Mouse (Mus musculus): Measurements from ENCODE around the gene Lypd6.

The Lypd6 gene

GRCm38 (mm10) chr2:50166082-50166481 is 99.9 kb downstream of the Lypd6 start:
- in situ Hi-C loops (cut with MboI, MseI) = no loop called here

GRCm38 (mm10) chr2:50173730-50174528 is 107.7 kb downstream of the Lypd6 start:
- in situ Hi-C loops (cut with MboI, MseI) = no loop called here

GRCm38 (mm10) chr2:50175709-50176108 is 109.5 kb downstream of the Lypd6 start:
- in situ Hi-C loops (cut with MboI, MseI) = no loop called here

GRCm38 (mm10) chr2:50179164-50179563 is 112.9 kb downstream of the Lypd6 start:
- in situ Hi-C loops (cut with MboI, MseI) = no loop called here

GRCm38 (mm10) chr2:50180423-50180822 is 114.2 kb downstream of the Lypd6 start:
- in situ Hi-C loops (cut with MboI, MseI) = no loop called here

- in situ Hi-C loops (cut with MboI, MseI) = no loop called here
These were observed 115.1 kb downstream of the Lypd6 start for GRCm38 (mm10) chr2:50181332-50181731.

- in situ Hi-C loops (cut with MboI, MseI) = no loop called here
These were observed 120.6 kb downstream of the Lypd6 start for GRCm38 (mm10) chr2:50186711-50187405.

GRCm38 (mm10) chr2:50188856-50189255 is 122.6 kb downstream of the Lypd6 start:
- in situ Hi-C loops (cut with MboI, MseI) = no loop called here

- in situ Hi-C loops (cut with MboI, MseI) = no loop called here
These were observed 130.5 kb downstream of the Lypd6 start for GRCm38 (mm10) chr2:50196681-50197080.

GRCm38 (mm10) chr2:50197801-50198200 is 131.6 kb downstream of the Lypd6 start:
- in situ Hi-C loops (cut with MboI, MseI) = no loop called here

GRCm38 (mm10) chr2:50200541-50200940 is 134.3 kb downstream of the Lypd6 start:
- in situ Hi-C loops (cut with MboI, MseI) = no loop called here

- in situ Hi-C loops (cut with MboI, MseI) = no loop called here
These were observed 154.3 kb downstream of the Lypd6 start for GRCm38 (mm10) chr2:50220574-50220973.

GRCm38 (mm10) chr2:50225019-50225418 is 158.8 kb downstream of the Lypd6 start:
- in situ Hi-C loops (cut with MboI, MseI) = no loop called here

- in situ Hi-C loops (cut with MboI, MseI) = no loop called here
These were observed 167.3 kb downstream of the Lypd6 start for GRCm38 (mm10) chr2:50233491-50233890.

All from T-helper 1 cell (primary cell).